Mouse (Mus musculus): ENCODE measurements around the gene Stard13.

DNA sequence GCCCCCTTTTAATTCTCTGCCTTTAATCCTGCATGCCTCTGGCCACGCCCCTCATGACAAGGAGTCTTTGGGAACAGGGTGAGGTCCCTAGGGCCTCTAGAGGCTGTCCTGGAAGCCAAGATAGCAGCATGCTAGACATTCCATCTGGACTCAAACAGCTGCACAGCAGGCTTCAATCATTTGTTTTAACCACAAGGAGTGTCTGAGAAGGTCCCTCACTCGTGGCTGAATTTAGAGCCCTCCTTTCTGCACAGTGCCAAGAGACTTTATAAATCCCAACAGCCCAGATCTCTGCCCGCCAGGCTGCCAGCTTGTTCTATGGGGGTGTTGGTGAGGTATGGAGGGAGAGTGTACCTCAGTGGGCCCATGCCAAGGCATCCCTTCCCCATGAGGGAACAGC, 78.9 kb downstream of the Stard13 start:
- TF ChIP-seq CTCF (IDR thresholded peaks at IDR 0.05; ENCODE audit: extremely low read depth, insufficient read depth, low read length) (no peak), POLR2A (IDR thresholded peaks at IDR 0.05; ENCODE audit: extremely low read depth, insufficient read depth, low read length) (no peak)
